Mouse (Mus musculus) midbrain, postnatal 0 days (tissue): ENCODE results near the gene N6amt1. TPM values are rescaled to one million over a fixed set of nuclear protein-coding genes. Genes with fewer than 3 reads are reported as not detected.
A peak's percentile ranks its signal among the peaks of the same experiment; 100 is the strongest.

Experiments used
- ATAC-seq: fragments of 200-750 bp; cut with Nextera tagmentation; 2 replicates; pipeline ENCODE4 v1.8.0; 2017; ENCODE audit warnings: moderate number of reproducible peaks, mild to moderate bottlenecking, moderate TSS enrichment, moderate library complexity; ENCODE audit not compliant: low FRiP score
- DNase-seq: peaks from one replicate; pipeline ENCODE4 v3.0.0-alpha.2; 2015; ENCODE audit warnings: low spot score
- H3K27ac ChIP-seq: fragments of 300-500 bp; sonication (generic); 2 replicates; pipeline ENCODE4 v1.5.1; 2014; ENCODE audit warnings: low read depth, mild to moderate bottlenecking, low read length, mixed read lengths
- H3K27me3 ChIP-seq: fragments of 300-500 bp; sonication (generic); 2 replicates; pipeline ENCODE4 v1.6.1; 2014; ENCODE audit warnings: low read length, control low read depth, mixed read lengths; ENCODE audit not compliant: insufficient read depth
- H3K36me3 ChIP-seq: fragments of 300-500 bp; sonication (generic); 2 replicates; pipeline ENCODE4 v1.6.1; 2014; ENCODE audit warnings: low read length, control low read depth, mixed read lengths; ENCODE audit not compliant: insufficient read depth
- H3K4me1 ChIP-seq: fragments of 300-500 bp; sonication (generic); 2 replicates; pipeline ENCODE4 v1.6.1; 2014; ENCODE audit warnings: mild to moderate bottlenecking, control low read depth, antibody characterized with exemption, low read length, mixed read lengths; ENCODE audit not compliant: insufficient read depth
- H3K4me2 ChIP-seq: fragments of 300-500 bp; sonication (generic); 2 replicates; pipeline ENCODE4 v1.6.1; 2014; ENCODE audit warnings: low read depth, mild to moderate bottlenecking, low read length, mixed read lengths; ENCODE audit not compliant: poor library complexity, severe bottlenecking
- H3K4me3 ChIP-seq: fragments of 300-500 bp; sonication (generic); 2 replicates; pipeline ENCODE4 v1.5.1; 2014; ENCODE audit warnings: low read depth, mild to moderate bottlenecking, low read length, moderate library complexity
- H3K9ac ChIP-seq: fragments of 300-500 bp; sonication (generic); replicated peaks from 2 replicates; pipeline ENCODE4 v1.6.1; 2014; ENCODE audit warnings: mild to moderate bottlenecking, low read length, moderate library complexity, mixed read lengths; ENCODE audit not compliant: poor library complexity, severe bottlenecking
- H3K9me3 ChIP-seq: fragments of 300-500 bp; sonication (generic); 2 replicates; pipeline ENCODE4 v1.6.1; 2016; ENCODE audit warnings: low read length, control low read depth
- CTCF ChIP-seq: IDR thresholded peaks from 2 replicates; pipeline ENCODE4 v1.5.1; 2016; ENCODE audit warnings: antibody characterized with exemption, mild to moderate bottlenecking
- WGBS: fragments of 180-500 bp; shearing (Covaris S2); extraction: QIAGEN DNeasy Blood & Tissue Kit; methylation state at CpG from one replicate; pipeline ENCODE4 v1.1.7; 2014; 5-methylcytosine and 5-hydroxymethylcytosine counted together
- polyA plus RNA-seq: library from polyadenylated mRNA; unstranded; fragments of >200 nt; fragmentation: Nextera tagmentation; extraction: Ambion mirVana; gene quantifications from 2 replicates; pipeline ENCODE4 v1.2.1, GENCODE M21; 2015
- total RNA-seq: library from RNA; depleted of rRNA; stranded (reverse); fragments of >200 nt; gene quantifications from 2 replicates; pipeline ENCODE4 v1.2.3, GENCODE M21; 2014

Gene N6amt1
- total and polyA plus RNA-seq, 2 experiments from 2014 or later: 10.9 to 34.4 TPM

- no peak for DNase-seq
- 23% methylated on average over 5 of the region's 5 CpGs for WGBS
- no peak for TF ChIP-seq CTCF
- no peak overlapping the region for H3K4me3 ChIP-seq
- ATAC-seq: peak; percentile 43; the same call in 1 of the 2 replicates
- H3K27ac ChIP-seq: no peak overlapping the region
- no peaks in the 10 kb centered on the region for H3K9me3 ChIP-seq
- no peaks in the 10 kb centered on the region for H3K36me3 ChIP-seq
- no peaks in the 10 kb centered on the region for H3K27me3 ChIP-seq
- no peak overlapping the region for H3K9ac ChIP-seq
- H3K4me1 ChIP-seq: no peaks in the 10 kb centered on the region
- H3K4me2 ChIP-seq: no peak overlapping the region
These were observed 35.0 kb upstream of the N6amt1 start for GRCm38 (mm10) chr16:87318998-87319397.

GRCm38 (mm10) chr16:87319541-87320251, 34.3 kb upstream of the N6amt1 start:
- Histone ChIP-seq H3K9ac (no peak overlapping the region), H3K27me3 (no peaks in the 10 kb centered on the region), H3K27ac (no peak overlapping the region), H3K36me3 (no peaks in the 10 kb centered on the region), H3K9me3 (no peaks in the 10 kb centered on the region), H3K4me1 (no peaks in the 10 kb centered on the region), H3K4me2 (no peak overlapping the region), H3K4me3 (no peak overlapping the region)
- no peak for TF ChIP-seq CTCF
- 38% methylated on average over 5 of the region's 5 CpGs for WGBS
- ATAC-seq: no peak
- peak; percentile 39 for DNase-seq

DNA sequence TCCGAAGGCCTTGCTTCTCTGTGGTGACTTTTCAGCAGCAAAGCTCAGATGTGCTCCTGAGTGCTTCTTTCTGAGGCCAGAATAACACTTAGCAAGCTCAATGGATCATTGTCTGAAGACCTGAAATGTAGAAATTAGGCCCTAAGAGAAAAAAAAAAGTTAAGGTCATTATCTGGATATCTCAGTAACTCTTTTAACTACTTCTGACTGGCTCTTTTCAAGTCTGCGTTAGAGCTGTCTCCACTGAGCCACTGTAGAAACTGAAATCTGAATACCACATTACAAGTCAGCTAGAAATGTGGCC, 33.8 kb upstream of the N6amt1 start:
- H3K4me2 ChIP-seq: no peak overlapping the region
- ATAC-seq: no peak

DNA sequence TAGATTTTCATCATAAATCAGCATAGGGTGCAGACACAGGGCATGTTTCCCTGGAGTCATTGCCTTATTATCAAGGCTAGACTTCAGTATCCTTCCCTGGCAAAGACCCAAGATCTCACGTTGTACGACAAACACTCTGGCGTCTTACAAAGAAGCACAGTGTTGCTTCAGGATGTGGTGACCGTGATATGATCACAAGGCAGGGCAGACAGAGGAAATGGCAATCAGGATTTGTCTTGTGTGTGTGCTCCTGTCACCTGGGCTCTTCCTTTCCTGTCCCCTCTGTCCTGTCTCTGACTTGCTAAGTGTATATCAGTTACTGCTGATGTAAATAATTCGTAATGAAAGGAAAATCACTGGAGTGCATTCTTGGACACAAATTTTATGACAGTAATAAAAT, 29.4 kb upstream of the N6amt1 start:
- Histone ChIP-seq H3K4me1 (no peaks in the 10 kb centered on the region), H3K27me3 (no peaks in the 10 kb centered on the region), H3K9ac (no peak overlapping the region), H3K36me3 (no peaks in the 10 kb centered on the region), H3K4me3 (no peak overlapping the region), H3K27ac (no peak overlapping the region), H3K4me2 (no peak overlapping the region), H3K9me3 (no peaks in the 10 kb centered on the region)
- no peak for ATAC-seq
- TF ChIP-seq CTCF: no peak
- 70% methylated on average over 5 of the region's 5 CpGs for WGBS
- DNase-seq: no peak

More for the DNA sequence above, 33.8 kb upstream of the N6amt1 start:
- Histone ChIP-seq H3K9me3 (no peaks in the 10 kb centered on the region), H3K9ac (no peak overlapping the region), H3K4me3 (no peak overlapping the region), H3K27ac (no peak overlapping the region), H3K4me1 (no peaks in the 10 kb centered on the region), H3K36me3 (no peaks in the 10 kb centered on the region), H3K27me3 (no peaks in the 10 kb centered on the region)
- no peak for DNase-seq
- WGBS: 37% methylated on average over 2 of the region's 2 CpGs
- no peak for TF ChIP-seq CTCF

DNA sequence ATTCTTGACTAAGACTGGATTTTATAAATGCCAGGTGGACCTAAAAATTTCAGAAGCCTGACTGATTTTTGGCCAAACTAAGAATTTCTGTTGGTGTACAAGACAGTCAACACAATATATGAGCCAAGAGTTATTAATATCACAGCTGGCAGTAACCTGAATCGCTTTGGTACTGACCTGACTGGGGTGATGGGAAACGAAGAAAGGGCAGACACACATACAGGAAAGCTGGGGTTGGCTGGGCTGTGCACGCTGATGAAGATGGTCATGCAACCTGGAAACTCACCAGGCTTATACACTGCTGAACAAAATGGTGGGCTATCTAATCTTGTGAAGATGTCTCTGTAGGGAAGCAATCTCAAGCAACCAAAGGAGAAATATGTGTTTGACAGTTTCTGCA, 24.0 kb upstream of the N6amt1 start:
- Histone ChIP-seq H3K27me3 (no peaks in the 10 kb centered on the region), H3K4me2 (no peak overlapping the region), H3K9me3 (no peaks in the 10 kb centered on the region), H3K9ac (no peak overlapping the region), H3K4me1 (no peaks in the 10 kb centered on the region), H3K4me3 (no peak overlapping the region), H3K36me3 (no peaks in the 10 kb centered on the region), H3K27ac (no peak overlapping the region)
- TF ChIP-seq CTCF: no peak
- no peak for DNase-seq
- ATAC-seq: no peak
- 93% methylated on average over 3 of the region's 3 CpGs for WGBS

DNA sequence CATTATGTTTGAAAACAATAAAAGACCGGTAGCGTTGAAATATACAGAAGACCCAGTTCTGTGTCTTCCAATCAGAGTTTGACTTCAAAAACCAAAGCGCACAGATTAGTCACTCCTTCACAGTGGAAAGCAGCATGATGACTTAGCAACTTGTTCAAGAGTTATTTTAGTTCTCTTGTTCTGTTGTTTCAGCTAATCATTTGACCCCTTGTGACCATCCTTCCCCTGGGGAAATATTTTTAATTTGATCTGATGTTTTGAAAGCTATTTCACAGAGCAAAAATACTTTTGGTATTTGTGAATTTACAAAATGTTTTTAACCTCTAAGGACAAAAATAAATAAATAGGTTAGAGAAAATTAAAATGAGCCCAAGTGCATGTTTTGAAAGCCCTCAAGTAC, 19.2 kb upstream of the N6amt1 start:
- DNase-seq: no peak
- TF ChIP-seq CTCF: no peak
- 94% methylated on average over 3 of the region's 3 CpGs for WGBS

More for the DNA sequence above, 19.2 kb upstream of the N6amt1 start:
- ATAC-seq: no peak
- Histone ChIP-seq H3K9ac (no peak overlapping the region), H3K36me3 (no peaks in the 10 kb centered on the region), H3K9me3 (no peaks in the 10 kb centered on the region), H3K4me1 (no peaks in the 10 kb centered on the region), H3K27ac (no peak overlapping the region), H3K4me3 (no peak overlapping the region), H3K27me3 (no peaks in the 10 kb centered on the region), H3K4me2 (no peak overlapping the region)
